11 mouse cellular contexts compared by ENCODE assay signal in the genomic region with DNA sequence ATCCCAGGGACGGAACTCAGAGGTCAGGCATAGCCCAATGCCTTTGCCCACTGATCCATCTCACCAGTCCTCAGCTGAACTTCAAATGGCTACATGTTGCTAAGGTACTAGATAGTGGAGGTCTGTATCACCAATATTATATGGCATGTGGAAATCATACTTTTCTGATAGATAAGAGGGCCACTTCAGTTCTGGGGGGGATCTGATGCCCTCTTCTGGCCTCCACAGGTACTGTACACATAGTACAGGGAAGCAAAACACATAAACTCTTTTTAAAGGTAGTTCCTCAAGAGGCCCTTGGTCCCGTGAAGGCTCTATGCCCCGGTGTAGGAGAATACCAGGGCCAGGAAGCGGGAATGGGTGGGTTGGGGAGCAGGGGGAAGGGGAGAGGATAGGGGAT. TPM values are rescaled to one million over a fixed set of nuclear protein-coding genes. Genes with fewer than 3 reads are reported as not detected.
A peak's percentile ranks its signal among the peaks of the same experiment; 100 is the strongest.
DNase-seq lines count a peak whose midpoint lies in the region; TF ChIP-seq lines count a peak whose summit lies in the region.
"Had no signal": no experiment of that assay in that cellular context is flagged by ENCODE, and none has a peak within 500 bp of the region (broad histone marks: within the 10 kb centered on the region; RNA-seq: fewer than 3 reads in every experiment).

No protein-coding gene starts in this region.

- no peaks in the 10 kb centered on the region for H3K27me3 ChIP-seq in kidney, adult 2 months (replicated peaks; ENCODE audit: control insufficient read depth, insufficient read depth, low read length)
- no peaks in the 10 kb centered on the region for H3K27me3 ChIP-seq in CH12.LX (replicated peaks)
- no peaks in the 10 kb centered on the region for H3K27me3 ChIP-seq in embryonic facial prominence, embryonic 10.5 days (replicated peaks; ENCODE audit: low read depth, poor library complexity, severe bottlenecking)
- H3K27me3 ChIP-seq: embryonic facial prominence, embryonic 13.5 days had no signal

- no peak overlapping the region for H3K4me3 ChIP-seq in kidney, adult 2 months (ENCODE audit: insufficient read depth, low read depth, low read length)
- H3K4me3 ChIP-seq in CH12.LX (replicated peaks in 1 of 3; ENCODE audit: low read depth in 2 of 3, low read length in 2 of 3, poor library complexity in 1 of 3): no peak overlapping the region
- no peak overlapping the region for H3K4me3 ChIP-seq in embryonic facial prominence, embryonic 10.5 days
- H3K4me3 ChIP-seq: embryonic facial prominence, embryonic 13.5 days had no signal

- peak; percentile 50 for TF ChIP-seq RAD21 in CH12.LX (IDR thresholded peaks at IDR 0.05; ENCODE audit: low read depth, low read length)

- in situ Hi-C loops in CH12.LX (cut with MboI; ENCODE audit: low pct_ligation_motif_present, low pct_unique_long_range_greater_than_20kb, low sequenced_read_pairs): no loop called here

- WGBS in kidney, adult 2 months: 79% methylated on average over 4 of the region's 4 CpGs
- WGBS in embryonic facial prominence, embryonic 10.5 days: 77% methylated on average over 4 of the region's 4 CpGs

- H3K4me2 ChIP-seq in CH12.LX (ENCODE audit: insufficient read depth, low read depth, poor library complexity, severe bottlenecking): no peak overlapping the region
- H3K4me2 ChIP-seq: embryonic facial prominence, embryonic 13.5 days had no signal

- peaks cover 22% of the 10 kb centered on the region for H3K79me2 ChIP-seq in CH12.LX (replicated peaks; ENCODE audit: control insufficient read depth, extremely low read depth, insufficient read depth, poor library complexity, severe bottlenecking)

- H3K9me3 ChIP-seq in CH12.LX (replicated peaks; ENCODE audit: low read length): no peaks in the 10 kb centered on the region
- no peaks in the 10 kb centered on the region for H3K9me3 ChIP-seq in embryonic facial prominence, embryonic 10.5 days
- H3K9me3 ChIP-seq: embryonic facial prominence, embryonic 13.5 days had no signal

- TF ChIP-seq POLR2A in kidney, adult 2 months (IDR thresholded peaks at IDR 0.05; ENCODE audit: low read depth, low read length): no peak
- no peak for TF ChIP-seq POLR2A in CH12.LX (IDR thresholded peaks at IDR 0.05; ENCODE audit: low read depth, low read length)

- no peaks in the 10 kb centered on the region for H3K36me3 ChIP-seq in kidney, adult 2 months (ENCODE audit: control insufficient read depth, insufficient read depth, low read length)
- H3K36me3 ChIP-seq in CH12.LX (replicated peaks in 1 of 2; ENCODE audit: control insufficient read depth in 1 of 2, insufficient read depth in 1 of 2, low read length in 1 of 2): no peaks in the 10 kb centered on the region
- peaks cover 3% of the 10 kb centered on the region for H3K36me3 ChIP-seq in embryonic facial prominence, embryonic 10.5 days (replicated peaks)
- H3K36me3 ChIP-seq: embryonic facial prominence, embryonic 13.5 days had no signal

- peak; percentile 26; the same call in 1 of the 2 replicates for TF ChIP-seq CTCF in kidney, adult 2 months (conservative IDR thresholded peaks at IDR 0.05; ENCODE audit: insufficient read depth, insufficient read length, low read depth, low read length)
- peak; percentile 61 to 67 for TF ChIP-seq CTCF in CH12.LX (conservative IDR thresholded peaks at IDR 0.05 in 1 of 2, IDR thresholded peaks at IDR 0.05 in 1 of 2; ENCODE audit: low read depth in 2 of 2, low read length in 2 of 2)

- dilution Hi-C loops in CH12.LX (cut with MboI; ENCODE audit: extremely low pct_ligation_motif_present, extremely low pct_unique_long_range_greater_than_20kb, low sequenced_read_pairs): no loop called here

- no peak overlapping the region for H3K27ac ChIP-seq in kidney, adult 2 months (ENCODE audit: insufficient read depth, low read depth, low read length)
- H3K27ac ChIP-seq in CH12.LX (ENCODE audit: insufficient read depth, low read depth): no peak overlapping the region
- H3K27ac ChIP-seq in embryonic facial prominence, embryonic 10.5 days (replicated peaks): peak overlapping the region; percentile 19; the same call in 1 of the 2 replicates
- H3K27ac ChIP-seq: embryonic facial prominence, embryonic 13.5 days had no signal

- peak; percentile 11 for DNase-seq in kidney, adult 2 months
- no peak for DNase-seq in kidney, adult 18-20 months
- no peak for DNase-seq in CH12.LX (ENCODE audit: extremely low read depth)
- peak; percentile 24 for DNase-seq in embryonic facial prominence, embryonic 10.5 days (ENCODE audit: low spot score)
- DNase-seq in spleen, adult 12 weeks (ENCODE audit: low spot score): peak; percentile 15
- DNase-seq in yolk sac, embryonic 10.5 days (ENCODE audit: low spot score): no peak
- DNase-seq in adrenal gland, postnatal 4 days (ENCODE audit: low spot score in 2 of 2): no peak
- DNase-seq in adrenal gland, adult 18-20 months (ENCODE audit: low spot score in 2 of 2): no peak
- DNase-seq: adrenal gland, postnatal 10 days; kidney, postnatal 25 days had no signal

- peaks cover 4% of the 10 kb centered on the region; the same call in 1 of the 2 replicates for H3K4me1 ChIP-seq in kidney, adult 2 months (ENCODE audit: control insufficient read depth, insufficient read depth, low read length)
- peaks cover 0 to 31% of the 10 kb centered on the region in 2 experiments; a peak in 2 of 4 replicates for H3K4me1 ChIP-seq in CH12.LX (ENCODE audit: control insufficient read depth in 1 of 2, insufficient read depth in 2 of 2)
- H3K4me1 ChIP-seq in embryonic facial prominence, embryonic 10.5 days: peaks cover 25% of the 10 kb centered on the region

- no peak for TF ChIP-seq EP300 in CH12.LX (IDR thresholded peaks at IDR 0.05; ENCODE audit: low read length)

- no peak overlapping the region for H3K9ac ChIP-seq in CH12.LX (ENCODE audit: insufficient read depth, low read depth)
- H3K9ac ChIP-seq: embryonic facial prominence, embryonic 13.5 days had no signal

TF ChIP-seq in CH12.LX, 34 proteins besides CTCF, POLR2A, EP300 and RAD21:
- peak; percentile 51 for TF ChIP-seq SMC3 (IDR thresholded peaks at IDR 0.05; ENCODE audit: low read depth, low read length)
- no peak for TF ChIP-seq ZMIZ1 (IDR thresholded peaks at IDR 0.05; ENCODE audit: low read depth, low read length)

RNA-seq across cellular contexts. Expression of a gene that starts 2.1 kb away (rescaled TPM):
- polyA plus RNA-seq in kidney, adult 2 months (2012; rRNA removed): 66.1 and 71.4 TPM in 2 replicates
- 68.9 and 69.2 TPM in 2 replicates for total RNA-seq in CH12.LX (2012; rRNA removed)
- 190 and 191 TPM in 2 replicates for total RNA-seq in CH12.LX (2014; rRNA removed)
- 125 and 185 TPM in 2 replicates for polyA plus RNA-seq in CH12.LX (2012; ENCODE audit: insufficient read length, low read depth)
- polyA plus RNA-seq in embryonic facial prominence, embryonic 10.5 days (2016; fragmentation: Nextera tagmentation; extraction: Ambion mirVana): 191 and 195 TPM in 2 replicates
- total RNA-seq in adrenal gland, postnatal 4 days (2021): 10 to 100 TPM; 97.2 to 98.1 TPM
- 100 to 1,000 TPM; 100 to 124 TPM for total RNA-seq in adrenal gland, adult 18-20 months (2021)

RNA-seq across cellular contexts. Expression of a gene that starts 30.0 kb away (rescaled TPM):
- polyA plus RNA-seq in kidney, adult 2 months (2012; rRNA removed): 0.31 and 0.57 TPM in 2 replicates
- total RNA-seq in CH12.LX (2012; rRNA removed): 16.0 and 19.6 TPM in 2 replicates
- total RNA-seq in CH12.LX (2014; rRNA removed): 22.8 and 24.3 TPM in 2 replicates
- polyA plus RNA-seq in CH12.LX (2012; ENCODE audit: insufficient read length, low read depth): 27.8 and 35.5 TPM in 2 replicates
- polyA plus RNA-seq in embryonic facial prominence, embryonic 10.5 days (2016; fragmentation: Nextera tagmentation; extraction: Ambion mirVana): 41.3 and 43.1 TPM in 2 replicates
- 10 to 100 TPM; 13.5 to 17.2 TPM for total RNA-seq in adrenal gland, postnatal 4 days (2021)
- total RNA-seq in adrenal gland, adult 18-20 months (2021): under 1 TPM; 0.53 to 0.67 TPM

RNA-seq across cellular contexts. Expression of a gene that starts 31.7 kb away (rescaled TPM):
- 14.4 and 20.7 TPM in 2 replicates for polyA plus RNA-seq in kidney, adult 2 months (2012; rRNA removed)
- 27.2 and 33.8 TPM in 2 replicates for total RNA-seq in CH12.LX (2012; rRNA removed)
- total RNA-seq in CH12.LX (2014; rRNA removed): 97.6 and 110 TPM in 2 replicates
- 60.4 and 70.1 TPM in 2 replicates for polyA plus RNA-seq in CH12.LX (2012; ENCODE audit: insufficient read length, low read depth)
- polyA plus RNA-seq in embryonic facial prominence, embryonic 10.5 days (2016; fragmentation: Nextera tagmentation; extraction: Ambion mirVana): 101 and 107 TPM in 2 replicates
- 100 to 1,000 TPM; 106 to 108 TPM for total RNA-seq in adrenal gland, postnatal 4 days (2021)
- 100 to 1,000 TPM; 110 to 117 TPM for total RNA-seq in adrenal gland, adult 18-20 months (2021)

RNA-seq across cellular contexts. Expression of a gene that starts 41.6 kb away (rescaled TPM):
- 33.0 and 35.9 TPM in 2 replicates for polyA plus RNA-seq in kidney, adult 2 months (2012; rRNA removed)
- total RNA-seq in CH12.LX (2012; rRNA removed): 9.6 and 10.7 TPM in 2 replicates
- total RNA-seq in CH12.LX (2014; rRNA removed): 17.1 and 19.1 TPM in 2 replicates
- 9.4 and 13.1 TPM in 2 replicates for polyA plus RNA-seq in CH12.LX (2012; ENCODE audit: insufficient read length, low read depth)
- 32.1 and 35.9 TPM in 2 replicates for polyA plus RNA-seq in embryonic facial prominence, embryonic 10.5 days (2016; fragmentation: Nextera tagmentation; extraction: Ambion mirVana)
- total RNA-seq in adrenal gland, postnatal 4 days (2021): 10 to 100 TPM; 34.9 to 36.8 TPM
- total RNA-seq in adrenal gland, adult 18-20 months (2021): 10 to 100 TPM; 48.2 to 50.9 TPM

Comparison
In these comparisons a context has a peak if more than half of its experiments do, and no peak if none do; other contexts are left out.
1. DNase-seq: peak in kidney, adult 2 months (single experiment), embryonic facial prominence, embryonic 10.5 days (single experiment) and spleen, adult 12 weeks (single experiment); none in kidney, adult 18-20 months (single experiment), CH12.LX (single experiment), yolk sac, embryonic 10.5 days (single experiment), adrenal gland, postnatal 4 days (0 of 2) and adrenal gland, adult 18-20 months (0 of 2).
2. RNA of a gene that starts 30.0 kb away (total RNA-seq): 16.0 to 24.3 TPM in CH12.LX and 13.5 to 17.2 TPM in adrenal gland, postnatal 4 days; 0.53 to 0.67 TPM in adrenal gland, adult 18-20 months; every median in the first group is over 4 times any median in the second.